Comparison of ENCODE assay signal across 18 mouse cellular contexts in the genomic region with DNA sequence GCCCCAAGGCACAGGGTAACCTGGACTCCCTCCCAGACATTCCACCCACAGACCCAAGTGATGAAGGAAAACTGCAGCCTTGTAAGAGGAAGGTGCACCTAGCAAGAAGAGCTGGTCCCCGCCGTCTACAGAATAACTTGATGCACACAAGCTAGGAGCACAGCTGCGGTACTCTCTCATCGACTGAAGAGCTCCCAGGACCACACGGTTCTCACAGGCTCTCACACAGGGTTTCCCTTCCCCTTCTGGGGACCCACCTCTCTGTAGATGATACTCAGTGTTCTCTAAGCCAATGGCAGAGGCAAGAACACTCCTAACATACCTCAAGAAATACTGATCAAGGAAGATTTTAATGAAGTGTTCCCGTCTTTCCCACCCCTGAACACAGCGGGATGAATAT. TPM values are rescaled to one million over a fixed set of nuclear protein-coding genes. Genes with fewer than 3 reads are reported as not detected.
DNase-seq lines count a peak whose midpoint lies in the region; ATAC-seq and TF ChIP-seq lines count a peak whose summit lies in the region.
"Had no signal": no experiment of that assay in that cellular context is flagged by ENCODE, and none has a peak within 500 bp of the region (broad histone marks: within the 10 kb centered on the region; RNA-seq: fewer than 3 reads in every experiment).

No protein-coding gene starts in this region.

- no peak for DNase-seq in forebrain, embryonic 10.5 days (ENCODE audit: extremely low spot score, low spot score)
- peak; percentile 55 to 57 for DNase-seq in spleen, postnatal 36 days (ENCODE audit: low spot score in 2 of 2)
- DNase-seq in spleen, adult 12 weeks (ENCODE audit: low spot score): no peak
- DNase-seq in left cerebral cortex, postnatal 10 days (ENCODE audit: extremely low spot score in 1 of 2, low spot score in 2 of 2): no peak
- no peak for DNase-seq in MN1 (ENCODE audit: low spot score)
- DNase-seq: gastrocnemius, postnatal 14 days; heart, postnatal 10 days; lung, postnatal 10 days; right cerebral cortex, postnatal 4 days had no signal

- H3K4me2 ChIP-seq in forebrain, embryonic 13.5 days: no peak overlapping the region
- H3K4me2 ChIP-seq: hindbrain, embryonic 15.5 days; neural tube, embryonic 12.5 days had no signal

- H3K4me3 ChIP-seq in forebrain, embryonic 13.5 days: no peak overlapping the region
- H3K4me3 ChIP-seq in forebrain, embryonic 10.5 days: no peak overlapping the region
- H3K4me3 ChIP-seq in bone marrow, adult 2 months (replicated peaks; ENCODE audit: control insufficient read depth, low read depth, low read length): no peak overlapping the region
- H3K4me3 ChIP-seq: erythroblast, embryonic 14.5 days; hindbrain, embryonic 15.5 days; layer of hippocampus, adult 2 months; neural tube, embryonic 12.5 days had no signal

- peaks cover 50% of the 10 kb centered on the region for H3K36me3 ChIP-seq in forebrain, embryonic 13.5 days (ENCODE audit: poor library complexity, severe bottlenecking)
- peaks cover 90% of the 10 kb centered on the region for H3K36me3 ChIP-seq in forebrain, embryonic 10.5 days (replicated peaks)

- TF ChIP-seq POLR2A in bone marrow, adult 2 months (IDR thresholded peaks at IDR 0.05; ENCODE audit: borderline replicate concordance, control insufficient read depth, low read depth, low read length): no peak

- no peaks in the 10 kb centered on the region for H3K9me3 ChIP-seq in forebrain, embryonic 13.5 days (replicated peaks)
- H3K9me3 ChIP-seq in forebrain, embryonic 10.5 days: no peaks in the 10 kb centered on the region
- H3K9me3 ChIP-seq: hindbrain, embryonic 15.5 days; neural tube, embryonic 12.5 days had no signal

- TF ChIP-seq CTCF in bone marrow, adult 2 months (IDR thresholded peaks at IDR 0.05; ENCODE audit: control insufficient read depth, insufficient read depth, low read length): no peak

- H3K9ac ChIP-seq in forebrain, embryonic 13.5 days: no peak overlapping the region
- H3K9ac ChIP-seq: hindbrain, embryonic 15.5 days; liver, embryonic 14.5 days; neural tube, embryonic 12.5 days had no signal

- intact Hi-C loops in left cerebral cortex, postnatal 10 days (cut with DNase I): no loop called here

- 97% methylated on average over 7 of the region's 7 CpGs for WGBS in forebrain, embryonic 13.5 days
- 94% methylated on average over 7 of the region's 7 CpGs for WGBS in forebrain, embryonic 10.5 days
- WGBS in bone marrow, adult 2 months: 59% methylated on average over 7 of the region's 7 CpGs

- H3K27ac ChIP-seq in forebrain, embryonic 13.5 days: 0 out of 2 replicates have a peak overlapping the region, but pooled peaks have one; percentile 37
- H3K27ac ChIP-seq in forebrain, embryonic 10.5 days: no peak overlapping the region; the same call in 1 of the 2 replicates
- H3K27ac ChIP-seq in bone marrow, adult 2 months (ENCODE audit: control insufficient read depth, insufficient read depth, low read depth, low read length, poor library complexity): peak overlapping the region; percentile 64; the same call in 1 of the 2 replicates
- H3K27ac ChIP-seq: layer of hippocampus, adult 2 months; liver, embryonic 14.5 days; neural tube, embryonic 12.5 days had no signal

- H3K4me1 ChIP-seq in forebrain, embryonic 13.5 days: peaks cover 54% of the 10 kb centered on the region
- peaks cover 18% of the 10 kb centered on the region for H3K4me1 ChIP-seq in forebrain, embryonic 10.5 days
- peaks cover 6% of the 10 kb centered on the region for H3K4me1 ChIP-seq in bone marrow, adult 2 months (ENCODE audit: control insufficient read depth, insufficient read depth, low read length)

- no peak for ATAC-seq in forebrain, embryonic 13.5 days
- ATAC-seq in monocyte, adult 5-6 weeks (replicated peaks; ENCODE audit: insufficient number of reproducible peaks, low FRiP score, low TSS enrichment, poor library complexity, severe bottlenecking): peak; percentile 22; the same call in 1 of the 2 replicates
- ATAC-seq: intestine, postnatal 0 days had no signal

- no peaks in the 10 kb centered on the region for H3K27me3 ChIP-seq in forebrain, embryonic 13.5 days
- H3K27me3 ChIP-seq in forebrain, embryonic 10.5 days (ENCODE audit: poor library complexity, severe bottlenecking): no peaks in the 10 kb centered on the region
- H3K27me3 ChIP-seq: hindbrain, embryonic 15.5 days; neural tube, embryonic 12.5 days had no signal

RNA-seq across cellular contexts. Expression of a gene that starts 48.4 kb away (rescaled TPM):
- 138 and 142 TPM in 2 replicates for polyA plus RNA-seq in forebrain, embryonic 13.5 days (2015; fragmentation: Nextera tagmentation; extraction: Ambion mirVana)
- polyA plus RNA-seq in forebrain, embryonic 10.5 days (2016; fragmentation: Nextera tagmentation; extraction: Ambion mirVana): 127 and 138 TPM in 2 replicates
- polyA plus RNA-seq in bone marrow, adult 2 months (2011; ENCODE audit: insufficient read depth, insufficient read length, low replicate concordance, missing spikeins): 9.3 and 17.0 TPM in 2 replicates
- total RNA-seq in monocyte, adult 5-6 weeks (2017): 60.2 to 115 TPM (median 76.1 TPM) in 3 replicates
- 10 to 100 TPM; 85.2 to 91.0 TPM for total RNA-seq in left cerebral cortex, postnatal 10 days (2021)

Comparison
In these comparisons a context has a peak if more than half of its experiments do, and no peak if none do; other contexts are left out.
1. DNase-seq: peak in spleen, postnatal 36 days (2 of 2); none in forebrain, embryonic 10.5 days (single experiment), spleen, adult 12 weeks (single experiment), left cerebral cortex, postnatal 10 days (0 of 2) and MN1 (single experiment).